Mouse (Mus musculus) liver, adult 2 months (tissue): ENCODE measurements around the gene Ptprg.

Source experiments
- CTCF ChIP-seq: fragments of 200-500 bp; IDR thresholded peaks from 2 replicates; pipeline ENCODE4 v1.5.1; 2011; ENCODE audit warnings: low read depth, low read length, control low read depth
- POLR2A ChIP-seq: fragments of 200-500 bp; IDR thresholded peaks from 2 replicates; pipeline ENCODE4 v1.6.1; 2011; ENCODE audit warnings: low read length, control low read depth; ENCODE audit not compliant: insufficient read depth; ENCODE audit errors: extremely low read depth

- no peak for TF ChIP-seq POLR2A
- TF ChIP-seq CTCF = no peak
Measured at GRCm38 (mm10) chr14:11577910-11578309, 24.6 kb downstream of the Ptprg start.
